Mouse (Mus musculus): ENCODE data around the gene Rad50. TPM values are rescaled to one million over a fixed set of nuclear protein-coding genes. Genes with fewer than 3 reads are reported as not detected.
A peak's percentile ranks its signal among the peaks of the same experiment; 100 is the strongest.

Rad50 gene
- total RNA-seq, 2 experiments from 2014 or later: 8.0 to 8.6 TPM

- DNase-seq: no peak
These were observed 8.6 kb downstream of the Rad50 start for GRCm38 (mm10) chr11:53698521-53698920.

DNA sequence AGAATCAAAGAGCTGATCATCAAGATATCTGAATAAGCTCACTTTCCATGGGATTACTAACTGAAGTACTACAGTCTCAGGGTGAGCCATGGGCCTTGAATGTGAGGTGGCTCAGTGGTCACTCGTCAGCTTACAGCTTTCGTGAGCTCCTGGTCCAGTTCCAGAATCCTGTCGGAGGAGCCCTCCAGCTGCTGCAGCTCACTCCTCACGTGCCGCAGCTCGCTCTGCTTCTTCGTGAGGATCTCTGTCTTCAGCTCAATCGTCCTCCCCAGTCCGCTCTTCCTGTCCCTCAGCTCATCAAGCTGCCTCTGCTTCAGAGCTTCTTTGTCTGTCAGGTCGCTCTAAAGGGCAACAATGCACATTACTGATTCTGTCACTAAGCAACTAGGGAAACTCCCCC lies 15.1 kb downstream of the Rad50 start:
- DNase-seq: no peak

DNA sequence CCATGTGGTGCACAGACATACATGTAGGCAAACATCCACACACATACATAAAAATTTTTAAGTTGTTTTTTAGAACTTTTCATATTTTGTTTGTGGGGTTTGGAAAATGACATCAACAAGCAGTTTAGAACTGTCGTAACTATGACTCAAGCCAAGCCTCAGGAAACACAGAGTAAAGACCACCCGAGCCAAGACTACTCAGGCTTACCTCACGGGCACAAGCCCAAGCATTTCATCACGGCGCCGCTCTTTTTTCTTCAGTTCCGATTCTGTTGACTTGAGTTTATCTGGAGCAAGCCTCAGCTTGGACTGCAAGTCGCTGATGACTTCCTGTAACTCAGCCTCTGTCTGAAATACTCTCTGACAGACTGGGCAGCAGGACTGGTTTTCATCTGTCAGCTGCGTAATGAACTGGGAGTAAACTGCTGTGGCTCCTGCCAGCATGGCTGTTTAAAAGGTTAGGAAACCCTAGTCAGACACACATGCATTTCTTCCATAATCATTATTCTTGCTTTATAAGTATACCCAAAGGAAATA lies 24.1 kb downstream of the Rad50 start:
- peak; percentile 56 to 67 for DNase-seq

DNA sequence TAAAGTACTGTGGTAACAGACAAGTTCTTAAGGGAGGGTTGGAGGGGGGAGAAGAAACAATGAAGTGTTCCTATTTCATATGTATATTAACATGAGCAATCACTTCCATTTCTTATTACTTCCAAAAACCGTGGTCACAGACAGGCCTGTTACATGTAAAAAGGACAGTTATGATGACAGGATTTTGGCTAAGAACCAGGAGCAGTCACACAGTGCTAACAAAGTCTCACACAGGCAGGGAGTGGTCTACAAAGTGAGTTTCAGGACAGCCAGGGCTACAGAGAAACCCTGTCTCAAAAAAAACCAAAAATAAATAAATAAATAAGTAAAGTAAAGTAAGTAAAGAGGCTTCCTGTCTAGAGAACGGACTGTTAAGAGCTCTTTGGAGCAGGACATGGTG lies 24.9 kb downstream of the Rad50 start:
- peak; percentile 14 to 27 for DNase-seq

GRCm38 (mm10) chr11:53681686-53682085 lies 25.4 kb downstream of the Rad50 start:
- no peak for DNase-seq

DNA sequence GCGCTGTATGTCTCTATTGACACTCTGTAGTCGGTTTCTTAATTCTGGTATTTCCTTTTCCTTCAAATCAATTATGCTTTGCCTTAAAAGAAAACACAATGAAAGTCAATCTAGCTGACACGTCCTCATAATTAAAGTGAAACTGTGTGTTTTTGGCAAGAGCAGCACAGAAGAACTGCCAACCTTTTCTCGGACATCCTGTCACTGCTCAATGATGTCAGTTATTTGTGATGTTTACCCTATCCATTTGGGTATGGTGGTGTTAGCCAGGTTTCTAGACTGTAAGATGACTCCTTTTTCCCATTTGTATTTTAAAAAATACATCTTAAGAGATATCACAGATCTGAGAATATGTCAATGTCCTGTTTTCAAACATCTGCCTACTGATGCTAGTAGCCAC lies 27.0 kb downstream of the Rad50 start:
- peak in 1 of 2 experiments; percentile 44 for DNase-seq

- DNase-seq: no peak
These were observed 35.7 kb downstream of the Rad50 start for GRCm38 (mm10) chr11:53671414-53671813.

GRCm38 (mm10) chr11:53664091-53664490 lies 43.0 kb downstream of the Rad50 start:
- no peak for DNase-seq

DNA sequence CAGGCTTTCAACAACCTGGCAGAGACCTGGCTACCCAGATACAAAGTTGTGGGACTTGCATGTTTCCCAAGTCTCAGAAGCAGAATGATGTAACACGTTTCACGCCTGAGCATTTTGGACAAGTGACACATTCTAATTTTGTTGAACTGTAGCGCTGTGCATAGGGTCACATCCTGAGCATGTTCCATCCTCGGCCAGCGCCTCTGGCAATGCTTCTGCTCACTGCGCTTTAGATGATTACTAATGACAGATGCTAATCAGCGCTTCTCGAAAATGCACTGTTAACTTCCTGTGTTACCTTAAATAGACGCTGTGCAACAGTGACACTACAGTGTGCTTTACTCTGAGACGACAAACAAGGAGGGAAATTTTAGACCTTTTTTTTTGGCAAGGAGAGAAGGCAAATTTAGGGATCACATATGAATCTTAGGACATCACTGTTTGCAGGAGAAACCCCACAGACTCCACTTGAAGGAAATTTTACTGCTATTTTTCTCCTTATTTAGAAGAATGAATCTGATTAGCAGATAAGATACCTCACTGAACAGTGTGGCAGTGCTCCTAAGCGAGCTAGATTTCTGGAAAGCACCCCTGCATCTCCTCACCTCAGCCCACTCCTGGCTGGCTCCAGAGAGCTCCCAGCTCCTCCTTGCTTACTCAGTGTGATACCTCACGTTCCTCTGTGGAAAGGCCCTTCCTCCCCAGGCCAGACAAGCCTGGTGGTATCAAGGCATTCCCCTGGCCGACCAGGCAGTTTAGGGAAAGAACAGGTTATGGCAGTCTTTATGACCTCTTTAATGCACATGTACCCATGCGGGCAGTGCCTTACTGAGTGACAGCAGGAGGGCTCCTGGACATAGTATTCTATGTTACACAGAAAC lies 44.1 kb downstream of the Rad50 start:
- no peak for DNase-seq

- DNase-seq: no peak
These were observed 49.3 kb downstream of the Rad50 start for GRCm38 (mm10) chr11:53657828-53658227.

- DNase-seq: no peak
These were observed 49.7 kb downstream of the Rad50 start for GRCm38 (mm10) chr11:53657381-53657780.

DNA sequence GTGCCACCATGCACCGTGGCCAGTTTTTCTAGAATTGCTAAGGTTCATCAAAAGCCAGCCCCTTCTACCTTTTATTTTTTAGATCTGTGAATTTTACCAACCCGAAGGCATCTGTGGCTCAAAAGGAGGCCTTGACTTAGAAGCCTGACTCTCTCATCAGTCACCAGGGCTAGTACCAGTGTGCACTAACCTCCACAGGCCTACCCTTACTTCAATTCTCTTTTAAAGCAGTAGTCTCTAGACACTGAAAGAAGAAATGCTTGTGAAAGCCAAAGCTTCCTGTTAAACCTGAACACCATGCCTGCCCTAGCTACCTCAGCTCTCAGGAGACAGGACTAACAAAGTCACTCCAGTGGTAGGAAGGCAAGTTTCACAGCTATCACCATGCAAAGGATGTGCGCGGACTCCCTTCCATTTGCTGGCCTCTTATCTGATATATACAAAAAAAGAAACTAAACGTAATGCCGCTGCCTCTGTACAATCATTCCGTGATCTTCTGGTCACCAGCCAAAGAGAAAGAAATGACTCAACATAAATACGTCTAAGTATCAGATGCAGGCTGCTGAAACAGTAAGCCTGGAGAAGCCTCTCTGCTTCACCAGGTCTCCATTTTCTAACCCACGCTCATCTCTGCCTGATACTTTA lies 50.4 kb downstream of the Rad50 start:
- no peak for DNase-seq

DNA sequence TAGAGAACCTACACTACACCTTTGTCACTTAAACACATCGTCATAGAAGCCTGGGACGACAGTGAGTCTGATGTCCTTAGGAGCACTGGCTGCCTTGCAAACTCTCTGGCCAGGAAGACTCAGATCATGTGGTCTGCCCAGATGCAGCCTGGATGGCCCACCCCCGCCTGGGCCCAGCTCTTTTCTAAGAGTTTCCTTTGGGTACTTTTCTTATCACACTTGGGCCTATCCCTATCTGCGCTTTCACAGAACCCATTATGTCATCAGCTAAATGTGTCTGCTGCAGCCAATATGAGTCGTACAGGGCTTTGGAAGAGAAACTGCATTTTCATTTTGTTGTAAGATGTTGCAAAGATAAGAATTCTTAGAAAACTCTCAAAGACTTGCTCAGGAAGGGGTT lies 52.1 kb downstream of the Rad50 start:
- DNase-seq: peak; percentile 40 to 49

DNA sequence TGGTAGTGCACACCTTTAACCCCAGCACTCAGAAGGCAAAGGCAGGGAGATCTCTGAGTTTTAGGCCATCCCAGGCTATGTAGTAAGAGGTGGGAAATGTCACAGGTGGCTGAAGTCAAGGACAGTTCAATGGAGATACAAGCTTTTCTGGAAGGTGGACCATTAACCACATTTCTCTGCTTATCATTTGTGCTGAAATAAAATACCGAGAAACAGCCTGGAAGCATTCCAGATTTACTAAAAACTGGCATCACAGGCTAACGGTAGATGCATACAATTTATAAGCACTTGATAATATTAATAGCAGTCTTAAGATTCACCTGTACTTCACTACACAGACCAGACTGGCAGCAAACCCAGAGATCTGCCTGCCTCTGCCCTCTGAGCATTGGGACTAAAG lies 54.7 kb downstream of the Rad50 start:
- no peak for DNase-seq

- DNase-seq: no peak
These were observed 55.7 kb downstream of the Rad50 start for GRCm38 (mm10) chr11:53651441-53651840.

DNA sequence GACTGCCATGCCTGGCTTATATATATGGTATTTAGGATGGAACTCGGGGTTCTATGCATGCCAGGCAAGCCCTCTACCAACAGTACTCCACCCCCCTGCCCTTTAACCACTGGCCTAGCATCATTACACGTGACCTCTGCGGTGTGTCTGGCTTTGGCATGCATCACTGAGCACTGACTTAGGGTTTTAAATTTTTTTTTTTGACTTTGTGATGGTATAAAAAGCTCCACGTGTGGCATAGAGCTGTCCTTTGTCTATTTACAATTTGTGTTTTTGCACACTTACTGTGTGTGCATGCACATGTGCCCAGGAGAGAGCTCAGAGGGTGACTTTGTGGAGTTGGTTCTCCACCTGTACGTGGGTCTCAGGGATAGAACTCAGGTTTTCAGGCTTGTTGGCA lies 63.1 kb downstream of the Rad50 start:
- no peak for DNase-seq

GRCm38 (mm10) chr11:53642744-53643279 lies 64.3 kb downstream of the Rad50 start:
- DNase-seq: no peak

- no peak for DNase-seq
These were observed 69.3 kb downstream of the Rad50 start for GRCm38 (mm10) chr11:53637803-53638260.

- no peak for DNase-seq
These were observed 69.9 kb downstream of the Rad50 start for GRCm38 (mm10) chr11:53637046-53637802.

- DNase-seq: peak in 1 of 2 experiments; percentile 9
These were observed 70.9 kb downstream of the Rad50 start for GRCm38 (mm10) chr11:53636183-53636646.

DNA sequence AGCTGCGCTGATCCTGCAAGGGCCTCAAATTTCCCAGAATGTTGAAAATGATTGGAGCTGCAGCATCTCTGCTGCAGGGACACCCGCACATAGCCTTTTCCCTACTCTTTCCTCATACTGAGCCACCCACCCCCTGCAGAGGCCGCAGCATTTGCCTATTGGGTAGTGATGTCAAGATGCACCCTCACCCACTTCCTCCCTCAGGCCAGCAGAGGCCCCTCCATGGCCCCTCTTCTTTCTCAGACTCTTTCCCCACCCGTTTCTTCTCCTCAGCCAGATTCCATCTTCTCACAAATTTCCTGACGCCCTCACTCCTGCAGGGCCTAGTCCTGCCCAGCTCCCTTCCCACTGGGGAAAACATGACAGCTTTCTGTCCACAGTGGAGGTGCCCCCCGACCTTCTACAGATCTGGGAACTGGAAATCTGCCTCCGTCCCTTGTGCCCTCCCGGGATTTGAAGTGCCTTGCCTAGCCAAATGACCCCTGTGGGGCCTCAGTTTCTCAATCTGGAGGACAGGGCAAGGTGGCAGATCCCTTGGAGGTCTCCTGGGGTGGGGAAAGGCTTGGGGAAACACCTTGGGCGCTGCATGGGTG lies 71.4 kb downstream of the Rad50 start:
- no peak for DNase-seq

DNA sequence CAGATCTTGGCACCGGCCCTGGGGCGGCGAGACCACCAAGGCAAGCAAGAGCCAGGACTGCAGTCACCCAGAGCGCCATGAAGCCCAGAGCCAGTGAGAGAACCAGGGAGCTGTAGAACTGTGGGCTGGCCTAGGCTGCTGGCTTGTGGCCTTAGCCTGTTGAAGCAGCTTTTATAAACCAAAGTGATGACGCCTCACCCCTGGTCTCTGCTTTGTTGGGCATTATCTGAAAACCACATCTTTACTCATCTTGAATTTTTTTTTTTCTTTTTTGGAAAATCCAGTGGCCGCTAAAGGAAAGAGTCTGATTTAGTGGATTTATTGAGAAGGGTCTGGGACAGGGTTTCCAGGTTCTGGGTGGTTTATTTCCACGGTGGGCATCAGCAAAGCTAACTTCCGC lies 72.6 kb downstream of the Rad50 start, which contains the start of gene Il13:
Il13 (minus strand) TSS at position 147 of the 400 bp plus-strand sequence.
- no peak for DNase-seq

All from heart, adult 18-20 months (tissue).